Mouse (Mus musculus) megakaryocyte, embryonic 14.5 days (primary cell): Measurements from ENCODE around the gene Fgd5. TPM values are rescaled to one million over a fixed set of nuclear protein-coding genes. Genes with fewer than 3 reads are reported as not detected.

Experiments used
- H3K27me3 ChIP-seq: replicated peaks from 2 replicates; pipeline ENCODE3; 2012; ENCODE audit warnings: inconsistent platforms
- H3K36me3 ChIP-seq: replicated peaks from 2 replicates; pipeline ENCODE3; 2012; ENCODE audit warnings: low read length, inconsistent platforms, mixed read lengths
- H3K4me1 ChIP-seq: 2 replicates; pipeline ENCODE4 v1.6.1; 2012; ENCODE audit warnings: inconsistent platforms
- H3K4me3 ChIP-seq: replicated peaks from 2 replicates; pipeline ENCODE3; 2012; ENCODE audit warnings: moderate library complexity, mild to moderate bottlenecking, inconsistent platforms
- H3K9me3 ChIP-seq: 2 replicates; pipeline ENCODE4 v1.6.1; 2012; ENCODE audit warnings: inconsistent platforms
- FLI1 ChIP-seq: IDR thresholded peaks from 2 replicates; pipeline ENCODE4 v1.6.1; 2012; ENCODE audit warnings: low read length, inconsistent platforms, mixed read lengths
- GATA1 ChIP-seq: IDR thresholded peaks from 3 replicates; pipeline ENCODE4 v1.6.1; 2012; ENCODE audit warnings: mixed read lengths, low read length, inconsistent platforms, borderline replicate concordance
- polyA plus RNA-seq: library from polyadenylated mRNA; stranded (reverse); fragments of >175 nt; gene quantifications from 2 replicates; pipeline ENCODE4 v1.2.3, GENCODE M21; 2012; ENCODE audit warnings: low replicate concordance; ENCODE audit not compliant: insufficient read depth

The Fgd5 gene
- polyA plus RNA-seq, 1 experiment = 0.08 TPM

GRCm38 (mm10) chr6:91973972-91974371 lies 4.7 kb upstream of the Fgd5 start:
- no peak for TF ChIP-seq GATA1
- no peak for TF ChIP-seq FLI1
- Histone ChIP-seq H3K4me1 (peaks cover 49% of the 10 kb centered on the region), H3K4me3 (no peak overlapping the region), H3K27me3 (peaks cover 45% of the 10 kb centered on the region), H3K9me3 (peaks cover 14% of the 10 kb centered on the region), H3K36me3 (no peaks in the 10 kb centered on the region)

DNA sequence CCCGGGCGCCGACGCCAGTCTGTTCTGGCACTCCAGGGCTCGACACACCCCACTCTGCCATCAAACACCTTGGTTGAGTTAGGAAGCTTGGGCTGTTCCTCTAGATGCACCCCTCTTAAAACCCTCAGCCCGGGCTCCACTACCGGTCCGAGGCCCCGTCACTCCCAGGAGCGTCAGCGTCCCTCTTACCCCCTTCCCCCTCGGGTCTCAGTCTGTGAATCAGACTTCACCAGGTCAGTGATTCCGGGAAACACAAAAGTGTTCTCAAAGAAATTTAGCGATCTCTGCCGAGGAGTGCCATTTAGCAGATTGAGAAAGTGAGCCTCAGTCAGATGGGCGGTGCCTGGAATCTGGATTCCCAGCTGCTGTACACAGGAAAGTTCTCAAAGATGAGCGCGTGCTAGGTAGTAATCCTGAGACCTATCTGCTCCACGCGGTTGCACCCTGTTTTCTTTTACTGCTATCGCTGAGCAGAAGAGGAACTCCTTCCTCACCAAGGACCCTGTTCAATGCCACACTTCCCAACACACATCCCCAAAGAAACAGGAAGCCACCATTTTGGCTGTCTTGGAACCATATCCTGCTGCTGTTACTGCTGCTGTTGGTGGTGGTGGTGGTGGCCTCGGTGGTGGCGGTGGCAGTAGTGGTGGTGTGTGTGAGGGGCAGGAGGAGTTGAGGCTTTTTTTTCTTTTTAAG lies 771 bp downstream of the Fgd5 start:
- TF ChIP-seq GATA1 (no peak), FLI1 (no peak)
- H3K36me3 ChIP-seq = no peaks in the 10 kb centered on the region
- no peaks in the 10 kb centered on the region for H3K9me3 ChIP-seq
- H3K4me1 ChIP-seq = peaks cover 29% of the 10 kb centered on the region
- H3K4me3 ChIP-seq = peak overlapping the region; percentile 86
- peaks cover 92% of the 10 kb centered on the region for H3K27me3 ChIP-seq

GRCm38 (mm10) chr6:91980011-91980410 lies 1.3 kb downstream of the Fgd5 start:
- Histone ChIP-seq H3K4me3 (no peak overlapping the region), H3K36me3 (no peaks in the 10 kb centered on the region), H3K4me1 (peaks cover 26% of the 10 kb centered on the region), H3K27me3 (peaks cover 90% of the 10 kb centered on the region), H3K9me3 (no peaks in the 10 kb centered on the region)
- TF ChIP-seq FLI1 (no peak), GATA1 (no peak)

DNA sequence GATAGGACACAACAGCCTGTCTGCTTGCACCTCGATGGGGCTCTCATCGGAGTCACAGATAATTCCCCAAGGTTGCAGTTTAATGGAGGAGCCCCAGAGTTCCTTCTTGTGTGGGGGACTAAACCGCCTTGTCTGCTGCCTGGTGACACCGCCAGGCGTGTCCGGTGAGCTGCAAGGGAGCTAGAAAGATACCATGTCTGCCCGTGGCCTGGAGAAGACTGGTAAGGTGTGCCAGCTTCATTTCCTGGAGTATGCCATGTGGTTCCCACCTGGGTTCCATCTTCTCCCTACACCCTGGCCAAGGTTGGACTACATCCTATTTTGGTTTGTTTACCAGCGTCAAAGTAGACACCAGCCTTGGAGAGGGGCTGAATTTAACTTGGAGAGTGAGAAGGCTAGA lies 11.4 kb downstream of the Fgd5 start:
- peaks cover 62% of the 10 kb centered on the region for H3K27me3 ChIP-seq
- no peak overlapping the region for H3K4me3 ChIP-seq
- no peak for TF ChIP-seq FLI1
- TF ChIP-seq GATA1 = no peak
- H3K4me1 ChIP-seq = peaks cover 42% of the 10 kb centered on the region
- H3K9me3 ChIP-seq = no peaks in the 10 kb centered on the region
- no peaks in the 10 kb centered on the region for H3K36me3 ChIP-seq

GRCm38 (mm10) chr6:91992823-91993222 lies 14.1 kb downstream of the Fgd5 start:
- Histone ChIP-seq H3K36me3 (no peaks in the 10 kb centered on the region), H3K4me1 (peaks cover 42% of the 10 kb centered on the region), H3K27me3 (peaks cover 54% of the 10 kb centered on the region), H3K4me3 (no peak overlapping the region), H3K9me3 (no peaks in the 10 kb centered on the region)
- TF ChIP-seq FLI1 = no peak
- no peak for TF ChIP-seq GATA1

DNA sequence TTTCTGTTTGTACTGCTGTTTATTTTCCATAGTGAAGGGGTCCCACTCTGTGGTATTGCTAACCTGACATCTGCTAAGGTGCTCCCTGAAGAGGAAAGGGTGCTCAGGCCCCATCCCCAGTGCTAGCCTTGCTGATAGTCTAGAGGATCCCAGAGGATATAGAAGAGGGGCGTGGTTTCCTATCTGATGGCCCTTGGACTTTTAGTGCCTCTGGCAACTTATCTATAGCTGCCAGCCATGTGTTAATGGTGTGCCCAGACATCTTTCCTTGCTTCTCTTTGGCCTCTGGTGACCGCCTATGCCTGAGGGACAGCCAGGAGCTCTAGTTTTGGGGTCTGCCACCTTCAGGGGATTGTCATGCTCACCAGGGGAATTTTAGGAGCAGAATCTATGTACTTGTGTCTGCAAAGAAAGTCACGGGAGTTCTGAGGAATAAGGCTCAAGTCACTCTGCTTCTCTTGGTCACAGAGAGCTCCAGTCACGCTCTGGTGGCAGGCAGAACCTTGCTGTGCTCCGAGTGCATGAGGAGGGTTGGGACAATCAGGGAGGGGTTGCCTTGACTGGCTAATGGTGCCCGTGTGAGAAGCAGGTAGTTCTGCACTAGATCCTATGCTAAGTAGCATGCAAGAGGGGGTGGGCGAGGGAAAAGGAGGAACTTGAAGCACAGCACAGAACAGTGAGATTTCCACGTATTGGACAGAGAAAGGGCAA lies 15.3 kb downstream of the Fgd5 start:
- Histone ChIP-seq H3K9me3 (no peaks in the 10 kb centered on the region), H3K27me3 (peaks cover 49% of the 10 kb centered on the region), H3K4me3 (no peak overlapping the region), H3K36me3 (no peaks in the 10 kb centered on the region), H3K4me1 (peaks cover 42% of the 10 kb centered on the region)
- TF ChIP-seq GATA1 (no peak), FLI1 (no peak)

- no peaks in the 10 kb centered on the region for H3K9me3 ChIP-seq
- H3K27me3 ChIP-seq = peaks cover 51% of the 10 kb centered on the region
- no peaks in the 10 kb centered on the region for H3K36me3 ChIP-seq
- no peak overlapping the region for H3K4me3 ChIP-seq
- TF ChIP-seq GATA1 = no peak
- TF ChIP-seq FLI1 = no peak
- H3K4me1 ChIP-seq = peaks cover 36% of the 10 kb centered on the region
These were observed 17.4 kb downstream of the Fgd5 start for GRCm38 (mm10) chr6:91996072-91996471.

DNA sequence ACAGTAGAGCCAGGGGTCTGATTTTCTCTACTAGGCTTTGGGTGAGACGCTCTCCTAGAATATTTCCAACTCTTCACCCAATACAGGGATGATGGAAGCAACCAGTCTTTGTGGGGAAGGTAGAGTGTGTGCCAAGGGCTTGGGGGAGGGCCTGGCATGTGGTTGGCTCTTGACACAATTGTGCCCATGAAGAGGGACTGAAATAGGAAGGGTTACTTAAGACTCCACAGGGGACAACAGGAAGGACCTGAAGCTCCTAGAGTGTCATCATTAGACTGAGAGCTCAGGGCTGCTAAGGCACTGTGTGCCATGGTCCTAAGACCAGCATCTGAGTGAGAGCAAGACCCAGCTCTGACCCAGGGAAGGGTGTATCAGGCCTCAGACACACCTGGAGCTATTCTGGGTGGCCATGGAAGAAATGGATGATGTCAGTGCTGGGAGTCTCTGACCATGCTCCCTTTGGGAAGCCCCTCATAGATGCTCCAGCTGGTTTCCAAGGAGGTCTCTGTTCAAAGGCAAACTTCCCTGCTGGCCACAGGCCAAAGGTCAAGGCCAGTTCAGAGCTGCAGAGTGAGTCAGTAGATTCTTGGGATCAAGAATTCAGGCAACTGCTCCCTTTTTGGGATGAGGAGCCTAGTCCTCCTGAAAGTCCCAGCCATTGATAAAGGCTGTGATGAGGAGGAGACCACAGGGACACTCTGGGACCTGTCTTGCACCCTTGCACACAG lies 24.0 kb downstream of the Fgd5 start:
- no peak for TF ChIP-seq FLI1
- TF ChIP-seq GATA1 = no peak
- Histone ChIP-seq H3K4me3 (no peak overlapping the region), H3K4me1 (no peaks in the 10 kb centered on the region), H3K36me3 (no peaks in the 10 kb centered on the region), H3K9me3 (no peaks in the 10 kb centered on the region), H3K27me3 (peaks cover 61% of the 10 kb centered on the region)

DNA sequence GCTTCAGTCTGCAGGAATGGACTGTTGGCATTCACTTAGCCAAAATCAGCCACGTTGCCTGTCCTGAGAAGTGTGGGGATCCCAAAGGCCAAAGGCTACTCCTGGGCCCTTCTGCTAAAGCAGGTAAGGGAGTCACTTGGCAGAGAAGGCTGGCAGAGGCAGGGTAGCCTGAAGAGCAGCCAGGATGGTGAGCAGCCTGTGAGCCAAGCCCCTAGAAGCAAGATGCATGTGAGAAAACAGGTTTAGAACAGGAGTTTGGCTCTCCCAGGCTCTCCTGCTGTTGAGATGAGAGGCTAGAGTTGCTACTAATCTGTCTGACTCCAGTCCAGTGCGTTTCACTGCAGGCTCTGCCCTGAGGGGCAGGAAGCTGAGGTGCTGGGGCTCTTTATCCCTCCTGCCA lies 25.0 kb downstream of the Fgd5 start:
- Histone ChIP-seq H3K4me3 (no peak overlapping the region), H3K9me3 (no peaks in the 10 kb centered on the region), H3K4me1 (no peaks in the 10 kb centered on the region), H3K36me3 (no peaks in the 10 kb centered on the region), H3K27me3 (peaks cover 63% of the 10 kb centered on the region)
- TF ChIP-seq GATA1 = no peak
- TF ChIP-seq FLI1 = no peak

GRCm38 (mm10) chr6:92004137-92004805 lies 25.6 kb downstream of the Fgd5 start:
- Histone ChIP-seq H3K4me3 (no peak overlapping the region), H3K36me3 (no peaks in the 10 kb centered on the region), H3K9me3 (no peaks in the 10 kb centered on the region), H3K4me1 (no peaks in the 10 kb centered on the region), H3K27me3 (peaks cover 59% of the 10 kb centered on the region)
- no peak for TF ChIP-seq GATA1
- TF ChIP-seq FLI1 = no peak
